Mouse (Mus musculus) kidney, postnatal 0 days (tissue): ENCODE results near the gene Btbd9. TPM values are rescaled to one million over a fixed set of nuclear protein-coding genes. Genes with fewer than 3 reads are reported as not detected.

Experiments
- ATAC-seq: fragments of 200-750 bp; cut with Nextera tagmentation; replicated peaks from 2 replicates; pipeline ENCODE4 v1.8.0; 2017; ENCODE audit warnings: low read depth, moderate number of reproducible peaks, moderate TSS enrichment, moderate library complexity; ENCODE audit not compliant: low FRiP score
- DNase-seq: peaks from one replicate; pipeline ENCODE4 v3.0.0-alpha.2; 2016; ENCODE audit warnings: low spot score
- H3K27ac ChIP-seq: fragments of 300-500 bp; sonication (generic); 2 replicates; pipeline ENCODE4 v1.5.1; 2014; ENCODE audit warnings: mild to moderate bottlenecking
- H3K27me3 ChIP-seq: fragments of 300-500 bp; sonication (generic); 2 replicates; pipeline ENCODE4 v1.6.1; 2014; ENCODE audit warnings: low read length, mixed read lengths; ENCODE audit not compliant: insufficient read depth
- H3K36me3 ChIP-seq: fragments of 300-500 bp; sonication (generic); 2 replicates; pipeline ENCODE4 v1.6.1; 2014; ENCODE audit warnings: low read length, mixed read lengths; ENCODE audit not compliant: insufficient read depth
- H3K4me1 ChIP-seq: fragments of 300-500 bp; sonication (generic); replicated peaks from 2 replicates; pipeline ENCODE4 v1.6.1; 2014; ENCODE audit warnings: antibody characterized with exemption, low read length, mixed read lengths; ENCODE audit not compliant: insufficient read depth
- H3K4me2 ChIP-seq: fragments of 300-500 bp; sonication (generic); 2 replicates; pipeline ENCODE4 v1.6.1; 2014; ENCODE audit warnings: mild to moderate bottlenecking, low read length, moderate library complexity, mixed read lengths
- H3K4me3 ChIP-seq: fragments of 300-500 bp; sonication (generic); replicated peaks from 2 replicates; pipeline ENCODE4 v1.5.1; 2014; ENCODE audit warnings: low read depth, low read length
- H3K9ac ChIP-seq: fragments of 300-500 bp; sonication (generic); 2 replicates; pipeline ENCODE4 v1.6.1; 2014; ENCODE audit warnings: low read depth, low read length
- H3K9me3 ChIP-seq: fragments of 300-500 bp; sonication (generic); replicated peaks from 2 replicates; pipeline ENCODE4 v1.6.1; 2016; ENCODE audit warnings: low read length, inconsistent platforms, mixed read lengths
- CTCF ChIP-seq: IDR thresholded peaks from 2 replicates; pipeline ENCODE4 v1.5.1; 2016; ENCODE audit warnings: antibody characterized with exemption, low read depth, mild to moderate bottlenecking, moderate library complexity
- WGBS: fragments of 180-500 bp; shearing (Covaris S2); extraction: QIAGEN DNeasy Blood & Tissue Kit; methylation state at CpG from one replicate; pipeline ENCODE4 v1.1.7; 2014; 5-methylcytosine and 5-hydroxymethylcytosine counted together
- polyA plus RNA-seq: library from polyadenylated mRNA; unstranded; fragments of >200 nt; fragmentation: Nextera tagmentation; extraction: Ambion mirVana; gene quantifications from 2 replicates; pipeline ENCODE4 v1.2.1, GENCODE M21; 2015

Btbd9 gene
- polyA plus RNA-seq, 1 experiment from 2014 or later = 41.1 TPM

DNA sequence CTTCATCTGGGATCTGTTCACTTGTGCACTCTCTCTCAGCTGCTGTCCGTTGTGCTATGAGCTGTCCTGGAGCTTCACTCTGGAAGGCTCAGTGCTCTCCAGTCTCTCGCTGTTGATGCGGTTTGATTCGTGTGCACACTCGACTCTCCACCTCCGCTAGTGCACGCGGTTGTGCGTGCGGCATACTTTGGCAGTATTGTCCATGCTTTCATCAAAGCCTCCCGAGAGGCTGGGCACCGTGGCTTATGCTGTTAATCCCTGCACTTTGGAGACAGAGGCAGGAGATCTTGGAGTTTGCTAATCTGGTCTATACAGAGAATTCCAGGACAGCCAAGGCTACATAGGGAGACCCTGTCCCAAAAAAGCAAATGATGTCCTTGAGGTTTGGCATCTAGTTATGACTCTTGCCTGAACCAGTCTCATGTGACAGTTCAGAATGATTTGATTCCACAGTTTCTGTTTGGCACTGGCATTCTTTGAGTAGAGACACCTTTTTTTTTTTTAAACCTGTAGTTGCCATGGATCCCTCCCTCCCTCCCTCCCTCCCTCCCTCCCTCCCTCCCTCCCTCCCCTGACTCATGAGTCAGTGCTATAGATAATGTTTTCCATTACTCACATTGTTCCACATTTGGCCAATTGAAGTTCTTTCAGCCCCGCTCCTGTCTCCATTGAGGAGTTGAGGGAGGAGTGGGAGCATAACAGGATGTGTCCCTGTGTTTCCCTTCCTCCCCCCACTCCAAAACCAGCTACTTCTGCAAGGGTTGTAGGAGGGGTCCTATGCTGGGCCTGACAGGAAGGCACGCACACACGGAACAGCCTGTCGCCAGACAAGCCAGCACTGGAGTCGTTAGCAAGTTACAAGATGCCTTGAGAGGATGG, 379.6 kb downstream of the Btbd9 start:
- no peak for ATAC-seq

GRCm38 (mm10) chr17:30195591-30196183, 380.6 kb downstream of the Btbd9 start:
- H3K9me3 ChIP-seq = no peaks in the 10 kb centered on the region
- DNase-seq (no peak), ATAC-seq (no peak)
- H3K9ac ChIP-seq = no peak overlapping the region
- H3K4me3 ChIP-seq = no peak overlapping the region
- TF ChIP-seq CTCF = no peak
- H3K4me1 ChIP-seq = peaks cover 43% of the 10 kb centered on the region
- no peak overlapping the region for H3K27ac ChIP-seq
- H3K27me3 ChIP-seq = no peaks in the 10 kb centered on the region
- no peak overlapping the region for H3K4me2 ChIP-seq
- 81% methylated on average over 21 of the region's 21 CpGs for WGBS
- H3K36me3 ChIP-seq = 0 out of 2 replicates have a peak, but pooled peaks cover 5% of the 10 kb centered on the region

More for the DNA sequence above, 379.6 kb downstream of the Btbd9 start:
- Histone ChIP-seq H3K4me1 (peaks cover 46% of the 10 kb centered on the region), H3K4me2 (no peak overlapping the region), H3K27me3 (no peaks in the 10 kb centered on the region), H3K27ac (peak overlapping the region; percentile 36; the same call in 1 of the 2 replicates), H3K4me3 (no peak overlapping the region), H3K9ac (no peak overlapping the region), H3K9me3 (no peaks in the 10 kb centered on the region), H3K36me3 (0 out of 2 replicates have a peak, but pooled peaks cover 5% of the 10 kb centered on the region)
- 72% methylated on average over 17 of the region's 17 CpGs for WGBS
- no peak for TF ChIP-seq CTCF
- peak; percentile 50 for DNase-seq

DNA sequence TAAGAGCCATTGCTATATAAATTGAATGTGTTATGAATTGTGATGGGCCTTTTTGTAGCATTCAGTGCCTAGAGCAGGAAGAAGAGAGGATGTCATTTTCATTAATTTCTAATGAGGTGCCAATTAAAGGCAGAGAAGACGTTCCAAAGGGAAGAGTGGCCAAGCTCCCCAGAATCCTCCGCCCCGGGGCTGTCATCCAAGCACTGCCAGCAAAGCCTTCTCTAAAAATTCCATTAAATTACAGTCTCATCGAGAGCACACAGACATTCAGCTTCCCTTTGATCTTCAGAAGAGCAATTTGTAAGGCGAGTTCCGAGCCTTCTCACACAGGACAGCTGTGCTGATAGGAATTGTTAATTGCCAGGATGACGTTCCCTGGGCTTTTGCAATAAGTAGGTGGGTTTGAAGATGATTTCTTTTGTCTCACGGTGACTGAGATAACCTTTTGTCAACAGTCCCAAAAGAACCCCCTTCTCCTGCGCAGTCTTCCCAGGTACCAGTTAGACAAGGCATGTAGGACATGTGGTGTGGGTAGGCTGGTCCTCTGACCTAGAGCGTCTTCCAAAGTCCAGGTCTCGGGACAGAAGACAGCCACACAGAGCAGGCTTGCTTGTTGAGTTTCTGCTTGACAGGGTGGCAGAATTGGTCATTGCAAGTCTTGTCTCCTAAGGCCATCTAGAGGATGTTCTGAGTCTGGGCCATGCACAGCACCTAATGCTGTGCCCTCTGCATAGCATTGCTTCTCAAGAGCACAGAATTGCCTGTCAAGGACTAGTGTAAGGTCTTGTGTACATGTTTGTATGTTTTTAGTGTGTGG, 381.5 kb downstream of the Btbd9 start:
- H3K4me1 ChIP-seq = peaks cover 41% of the 10 kb centered on the region
- no peak overlapping the region for H3K4me3 ChIP-seq
- no peaks in the 10 kb centered on the region for H3K9me3 ChIP-seq
- H3K9ac ChIP-seq = no peak overlapping the region
- H3K27me3 ChIP-seq = no peaks in the 10 kb centered on the region
- no peak for ATAC-seq
- DNase-seq = no peak
- peak; percentile 52 for TF ChIP-seq CTCF
- H3K36me3 ChIP-seq = 0 out of 2 replicates have a peak, but pooled peaks cover 5% of the 10 kb centered on the region
- no peak overlapping the region for H3K4me2 ChIP-seq
- no peak overlapping the region for H3K27ac ChIP-seq
- WGBS = 61% methylated on average over 11 of the region's 11 CpGs

DNA sequence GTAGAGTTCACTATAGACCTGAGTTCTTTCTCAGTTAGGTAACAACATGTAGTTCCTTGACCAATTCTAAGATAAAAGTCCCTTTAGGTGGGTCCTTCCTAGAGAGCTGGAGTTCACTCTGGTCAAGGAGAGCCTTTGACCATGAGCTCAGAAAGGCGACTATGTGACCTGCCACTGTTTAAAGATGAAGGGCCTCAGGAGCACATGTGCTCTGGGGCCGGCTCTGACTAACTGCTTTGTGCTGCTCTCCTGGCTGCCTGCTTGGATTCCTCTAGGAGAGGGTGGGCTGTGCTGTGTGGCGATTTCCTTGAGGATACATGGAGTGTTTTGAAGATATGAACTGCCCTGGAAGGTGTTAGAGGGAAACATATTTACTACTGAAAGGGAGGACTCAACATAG, 382.2 kb downstream of the Btbd9 start:
- H3K27me3 ChIP-seq = no peaks in the 10 kb centered on the region
- H3K4me2 ChIP-seq = no peak overlapping the region
- H3K36me3 ChIP-seq = 0 out of 2 replicates have a peak, but pooled peaks cover 5% of the 10 kb centered on the region
- H3K9me3 ChIP-seq = no peaks in the 10 kb centered on the region
- H3K4me1 ChIP-seq = peaks cover 41% of the 10 kb centered on the region
- no peak for TF ChIP-seq CTCF
- H3K9ac ChIP-seq = no peak overlapping the region
- H3K27ac ChIP-seq = no peak overlapping the region
- no peak overlapping the region for H3K4me3 ChIP-seq
- 61% methylated on average over 3 of the region's 3 CpGs for WGBS
- no peak for ATAC-seq
- no peak for DNase-seq

DNA sequence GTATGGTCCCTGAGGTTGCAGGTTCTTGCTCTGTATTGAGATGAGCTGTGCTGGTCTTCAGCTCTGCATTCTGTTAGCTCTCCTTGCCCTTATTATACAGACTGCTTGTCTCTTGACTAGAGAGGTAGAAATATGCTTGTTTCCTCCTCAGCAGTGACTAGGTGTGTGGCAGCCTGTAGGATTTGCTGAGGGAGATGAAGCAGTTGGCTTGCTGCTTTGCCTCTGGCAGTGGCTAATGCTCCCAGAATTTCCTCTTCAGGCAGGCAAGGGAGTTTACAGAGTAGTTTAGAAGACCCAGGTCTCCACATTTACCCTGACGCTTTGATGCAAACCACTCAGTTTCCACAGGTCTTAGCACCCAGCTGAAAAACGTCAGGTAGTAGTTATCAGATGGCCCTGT, 382.7 kb downstream of the Btbd9 start:
- Histone ChIP-seq H3K4me2 (no peak overlapping the region), H3K9me3 (no peaks in the 10 kb centered on the region), H3K4me1 (peaks cover 41% of the 10 kb centered on the region), H3K27me3 (no peaks in the 10 kb centered on the region), H3K36me3 (0 out of 2 replicates have a peak, but pooled peaks cover 5% of the 10 kb centered on the region), H3K27ac (no peak overlapping the region), H3K4me3 (no peak overlapping the region), H3K9ac (no peak overlapping the region)
- ATAC-seq (no peak), DNase-seq (no peak)
- WGBS = 67% methylated on average over 2 of the region's 2 CpGs
- no peak for TF ChIP-seq CTCF
